Mouse (Mus musculus): ENCODE measurements around the gene Mcrip2. TPM values are rescaled to one million over a fixed set of nuclear protein-coding genes. Genes with fewer than 3 reads are reported as not detected.

Mcrip2 gene
- total and polyA plus RNA-seq, 3 experiments: 1.4 to 16.1 (median 1.7) TPM

DNA sequence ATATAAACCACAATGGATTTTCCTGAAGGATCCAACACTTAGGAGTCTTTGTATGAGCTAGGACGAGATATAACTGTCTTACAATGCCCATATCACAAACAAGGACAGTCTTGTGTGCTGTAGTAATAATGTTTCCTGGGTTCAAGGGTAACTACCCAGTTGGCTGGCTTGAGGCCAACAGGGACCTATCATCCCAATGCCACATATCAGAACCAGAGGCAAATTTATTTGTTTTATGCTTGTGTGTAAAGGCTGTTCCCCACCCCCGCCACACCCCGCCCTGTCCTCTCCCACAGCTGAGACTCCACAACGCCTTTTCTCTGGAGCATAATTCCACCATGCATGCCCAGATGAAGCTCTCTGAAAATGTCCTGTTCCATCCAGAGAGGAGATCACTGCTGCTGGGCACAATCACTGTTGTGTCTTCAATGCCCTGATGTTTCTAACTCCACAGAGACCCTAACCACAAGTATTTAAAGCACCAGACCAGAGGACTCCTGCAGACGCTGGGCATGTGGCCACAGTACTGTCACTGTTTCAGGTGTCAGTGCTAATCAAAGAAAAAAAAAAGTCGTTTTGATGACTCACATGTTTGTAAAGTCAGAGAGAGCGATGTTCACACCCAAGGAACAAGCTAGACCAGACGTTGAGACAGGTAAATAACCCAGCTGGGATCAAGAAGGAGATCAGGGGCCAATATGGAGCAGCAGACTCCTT, 48.5 kb upstream of the Mcrip2 start:
- Histone ChIP-seq H3K4me3 (replicated peaks in 1 of 3; ENCODE audit: low read depth in 2 of 3, low read length in 2 of 3, poor library complexity in 1 of 3) (no peak overlapping the region), H3K4me2 (ENCODE audit: insufficient read depth, low read depth, poor library complexity, severe bottlenecking) (no peak overlapping the region), H3K27me3 (replicated peaks) (no peaks in the 10 kb centered on the region), H3K79me2 (replicated peaks; ENCODE audit: control insufficient read depth, extremely low read depth, insufficient read depth, poor library complexity, severe bottlenecking) (peaks cover 26% of the 10 kb centered on the region), H3K27ac (ENCODE audit: insufficient read depth, low read depth) (no peak overlapping the region), H3K36me3 (replicated peaks in 1 of 2; ENCODE audit: control insufficient read depth in 1 of 2, insufficient read depth in 1 of 2, low read length in 1 of 2) (peaks cover 8 to 49% of the 10 kb centered on the region in 2 experiments), H3K4me1 (ENCODE audit: control insufficient read depth in 1 of 2, insufficient read depth in 2 of 2) (peaks cover 19 to 61% of the 10 kb centered on the region in 2 experiments), H3K9me3 (replicated peaks; ENCODE audit: low read length) (no peaks in the 10 kb centered on the region), H3K9ac (ENCODE audit: insufficient read depth, low read depth) (no peak overlapping the region)
- dilution Hi-C loops (cut with MboI; ENCODE audit: extremely low pct_ligation_motif_present, extremely low pct_unique_long_range_greater_than_20kb, low sequenced_read_pairs): no loop called here
- in situ Hi-C loops (cut with MboI; ENCODE audit: low pct_ligation_motif_present, low pct_unique_long_range_greater_than_20kb, low sequenced_read_pairs): loop anchor here (5.0 kb wide), 1 partner anchor 35 kb away; the partner anchor contains the start of gene Wfikkn1
- no peak for DNase-seq (ENCODE audit: extremely low read depth)
- TF ChIP-seq HCFC1 (IDR thresholded peaks at IDR 0.05; ENCODE audit: low read depth, low read length): no peak
- no peak for TF ChIP-seq CHD2 (IDR thresholded peaks at IDR 0.05; ENCODE audit: low read length)
- TF ChIP-seq JUN (IDR thresholded peaks at IDR 0.05; ENCODE audit: insufficient read depth, low read depth, low read length): no peak
- TF ChIP-seq CTCF (conservative IDR thresholded peaks at IDR 0.05 in 1 of 2, IDR thresholded peaks at IDR 0.05 in 1 of 2; ENCODE audit: low read depth in 2 of 2, low read length in 2 of 2): no peak
- TF ChIP-seq ZKSCAN1 (IDR thresholded peaks at IDR 0.05; ENCODE audit: borderline replicate concordance, low read depth, low read length): no peak
- no peak for TF ChIP-seq SIN3A (IDR thresholded peaks at IDR 0.05; ENCODE audit: low read length)
- TF ChIP-seq ELF1 (IDR thresholded peaks at IDR 0.05; ENCODE audit: low read depth, low read length): no peak

DNA sequence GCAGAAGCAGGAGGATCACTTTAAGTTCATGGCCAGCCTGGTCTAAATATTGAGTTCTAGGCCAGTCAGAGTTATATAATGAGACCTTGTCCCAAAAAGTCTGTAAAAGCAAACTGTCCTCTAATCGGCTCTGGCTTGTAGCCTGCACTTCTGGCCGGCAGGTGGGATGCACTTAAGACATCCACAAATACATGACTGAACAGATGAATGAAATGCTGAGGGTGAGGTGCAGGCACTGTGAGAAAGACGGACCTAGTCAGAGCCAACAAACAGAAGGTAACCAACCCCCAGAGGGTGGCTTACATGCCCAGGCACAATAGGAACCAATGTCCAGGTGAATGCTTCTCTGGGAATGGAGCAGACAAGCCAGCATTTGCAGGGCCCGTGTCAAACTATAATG, 45.7 kb upstream of the Mcrip2 start:
- Histone ChIP-seq H3K4me2 (ENCODE audit: insufficient read depth, low read depth, poor library complexity, severe bottlenecking) (no peak overlapping the region), H3K79me2 (replicated peaks; ENCODE audit: control insufficient read depth, extremely low read depth, insufficient read depth, poor library complexity, severe bottlenecking) (peaks cover 33% of the 10 kb centered on the region), H3K4me1 (ENCODE audit: control insufficient read depth in 1 of 2, insufficient read depth in 2 of 2) (peaks cover 16 to 53% of the 10 kb centered on the region in 2 experiments), H3K27me3 (replicated peaks) (no peaks in the 10 kb centered on the region), H3K36me3 (replicated peaks in 1 of 2; ENCODE audit: control insufficient read depth in 1 of 2, insufficient read depth in 1 of 2, low read length in 1 of 2) (peaks cover 13 to 64% of the 10 kb centered on the region in 2 experiments), H3K9me3 (replicated peaks; ENCODE audit: low read length) (no peaks in the 10 kb centered on the region), H3K4me3 (replicated peaks in 1 of 3; ENCODE audit: low read depth in 2 of 3, low read length in 2 of 3, poor library complexity in 1 of 3) (no peak overlapping the region), H3K27ac (ENCODE audit: insufficient read depth, low read depth) (no peak overlapping the region), H3K9ac (ENCODE audit: insufficient read depth, low read depth) (no peak overlapping the region)
- no peak for DNase-seq (ENCODE audit: extremely low read depth)
- TF ChIP-seq USF2 (conservative IDR thresholded peaks at IDR 0.05; ENCODE audit: low read depth, low read length) (no peak), GABPA (IDR thresholded peaks at IDR 0.05; ENCODE audit: insufficient replicate concordance, low read depth, low read length) (no peak), KAT2A (IDR thresholded peaks at IDR 0.05; ENCODE audit: insufficient replicate concordance, low read length) (no peak), TBP (conservative IDR thresholded peaks at IDR 0.05; ENCODE audit: low read depth, low read length) (no peak), NRF1 (IDR thresholded peaks at IDR 0.05; ENCODE audit: low read depth, low read length) (no peak), USF1 (IDR thresholded peaks at IDR 0.05; ENCODE audit: low read depth, low read length) (no peak), ELF1 (IDR thresholded peaks at IDR 0.05; ENCODE audit: low read depth, low read length) (no peak), ETS1 (conservative IDR thresholded peaks at IDR 0.05; ENCODE audit: low read depth, low read length) (no peak), PAX5 (IDR thresholded peaks at IDR 0.05; ENCODE audit: low read length) (no peak), SMC3 (IDR thresholded peaks at IDR 0.05; ENCODE audit: low read depth, low read length) (no peak), MAZ (IDR thresholded peaks at IDR 0.05; ENCODE audit: low read depth, low read length) (no peak)
- dilution Hi-C loops (cut with MboI; ENCODE audit: extremely low pct_ligation_motif_present, extremely low pct_unique_long_range_greater_than_20kb, low sequenced_read_pairs): no loop called here
- in situ Hi-C loops (cut with MboI; ENCODE audit: low pct_ligation_motif_present, low pct_unique_long_range_greater_than_20kb, low sequenced_read_pairs): no loop called here
